Mouse (Mus musculus): ENCODE measurements around the gene Cdc5l. TPM values are rescaled to one million over a fixed set of nuclear protein-coding genes. Genes with fewer than 3 reads are reported as not detected.
"Not testable (repeated sequence)": the region's sequence is repeated elsewhere in the genome, so short reads cannot be mapped to it uniquely, and the experiment has no call there.

The Cdc5l gene
- polyA plus RNA-seq, 1 experiment from 2014 or later: 60.1 TPM

- Histone ChIP-seq H3K27me3 (ENCODE audit: control insufficient read depth, insufficient read depth, low read depth, low read length) (no peaks in the 10 kb centered on the region), H3K4me3 (ENCODE audit: low read length) (no peak overlapping the region), H3K4me1 (replicated peaks; ENCODE audit: control insufficient read depth, insufficient read depth, low read length) (no peaks in the 10 kb centered on the region), H3K9me3 (ENCODE audit: control insufficient read depth, low read length) (peaks cover 4% of the 10 kb centered on the region), H3K36me3 (ENCODE audit: control insufficient read depth, insufficient read depth, low read length) (no peaks in the 10 kb centered on the region), H3K9ac (ENCODE audit: low read length) (no peak overlapping the region), H3K4me2 (ENCODE audit: low read depth, low read length) (no peak overlapping the region), H3K27ac (ENCODE audit: low read length) (no peak overlapping the region)
- WGBS: 59% methylated on average over 2 of the region's 2 CpGs
- ATAC-seq (ENCODE audit: low read depth): no peak
These were observed 33.2 kb upstream of the Cdc5l start for GRCm38 (mm10) chr17:45466701-45467100.

DNA sequence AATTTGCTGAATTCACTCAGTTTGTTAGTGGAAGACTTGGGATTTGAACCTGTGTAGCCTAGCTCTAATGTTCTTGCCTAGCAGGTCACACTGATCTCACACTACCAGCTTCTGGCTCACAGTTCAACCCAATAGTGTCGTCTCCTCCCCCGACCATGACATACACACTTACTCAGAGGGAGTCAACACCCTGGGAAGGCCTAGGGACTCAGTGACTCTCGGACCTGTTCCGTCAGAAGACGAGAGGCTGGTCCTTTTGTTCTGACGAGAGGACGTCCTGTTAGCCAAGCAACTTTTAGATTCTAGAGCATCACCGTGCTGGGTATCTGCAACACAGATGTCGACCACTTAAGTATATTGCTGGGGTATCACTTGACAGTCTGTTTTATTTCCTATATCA, 30.7 kb upstream of the Cdc5l start:
- Histone ChIP-seq H3K36me3 (ENCODE audit: control insufficient read depth, insufficient read depth, low read length) (no peaks in the 10 kb centered on the region), H3K9ac (ENCODE audit: low read length) (no peak overlapping the region), H3K4me3 (ENCODE audit: low read length) (no peak overlapping the region), H3K27me3 (ENCODE audit: control insufficient read depth, insufficient read depth, low read depth, low read length) (no peaks in the 10 kb centered on the region), H3K27ac (ENCODE audit: low read length) (no peak overlapping the region), H3K4me2 (ENCODE audit: low read depth, low read length) (no peak overlapping the region), H3K9me3 (ENCODE audit: control insufficient read depth, low read length) (peaks cover 4% of the 10 kb centered on the region), H3K4me1 (replicated peaks; ENCODE audit: control insufficient read depth, insufficient read depth, low read length) (no peaks in the 10 kb centered on the region)
- 76% methylated on average over 9 of the region's 9 CpGs for WGBS
- ATAC-seq (ENCODE audit: low read depth): no peak

- 90% methylated on average over 4 of the region's 4 CpGs for WGBS
- Histone ChIP-seq H3K4me2 (ENCODE audit: low read depth, low read length) (no peak overlapping the region), H3K27me3 (ENCODE audit: control insufficient read depth, insufficient read depth, low read depth, low read length) (no peaks in the 10 kb centered on the region), H3K9me3 (ENCODE audit: control insufficient read depth, low read length) (peaks cover 4% of the 10 kb centered on the region), H3K36me3 (ENCODE audit: control insufficient read depth, insufficient read depth, low read length) (no peaks in the 10 kb centered on the region), H3K27ac (ENCODE audit: low read length) (no peak overlapping the region), H3K4me3 (ENCODE audit: low read length) (no peak overlapping the region), H3K4me1 (replicated peaks; ENCODE audit: control insufficient read depth, insufficient read depth, low read length) (no peaks in the 10 kb centered on the region), H3K9ac (ENCODE audit: low read length) (no peak overlapping the region)
- no peak for ATAC-seq (ENCODE audit: low read depth)
These were observed 29.0 kb upstream of the Cdc5l start for GRCm38 (mm10) chr17:45462506-45462905.

DNA sequence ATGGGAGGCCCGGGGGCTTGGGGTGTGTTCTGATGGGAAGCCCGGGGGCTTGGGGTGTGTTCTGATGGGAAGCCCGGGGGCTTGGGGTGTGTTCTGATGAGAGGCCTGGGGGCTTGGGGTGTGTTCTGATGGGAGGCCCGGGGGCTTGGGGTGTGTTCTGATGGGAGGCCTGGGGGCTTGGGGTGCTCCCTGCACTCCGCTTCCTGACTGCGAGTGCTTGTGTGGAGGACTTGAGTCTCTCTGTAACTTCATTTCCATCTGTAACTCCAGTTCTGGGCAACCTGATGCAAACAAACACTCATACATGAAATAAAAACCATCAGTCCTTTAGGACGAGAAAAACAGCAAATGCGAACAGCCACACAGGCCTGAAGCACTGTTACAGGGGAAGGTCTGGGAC, 25.5 kb upstream of the Cdc5l start:
- H3K27me3 ChIP-seq (ENCODE audit: control insufficient read depth, insufficient read depth, low read depth, low read length): no peaks in the 10 kb centered on the region
- H3K4me1 ChIP-seq (replicated peaks; ENCODE audit: control insufficient read depth, insufficient read depth, low read length): no peaks in the 10 kb centered on the region
- no peak overlapping the region for H3K9ac ChIP-seq (ENCODE audit: low read length)
- no peak overlapping the region for H3K4me3 ChIP-seq (ENCODE audit: low read length)
- H3K9me3 ChIP-seq (ENCODE audit: control insufficient read depth, low read length): no peaks in the 10 kb centered on the region
- H3K27ac ChIP-seq (ENCODE audit: low read length): no peak overlapping the region
- 76% methylated on average over 8 of the region's 8 CpGs for WGBS
- no peak for ATAC-seq (ENCODE audit: low read depth)
- H3K4me2 ChIP-seq (ENCODE audit: low read depth, low read length): no peak overlapping the region
- no peaks in the 10 kb centered on the region for H3K36me3 ChIP-seq (ENCODE audit: control insufficient read depth, insufficient read depth, low read length)

GRCm38 (mm10) chr17:45458516-45458915, 25.0 kb upstream of the Cdc5l start:
- no peaks in the 10 kb centered on the region for H3K4me1 ChIP-seq (replicated peaks; ENCODE audit: control insufficient read depth, insufficient read depth, low read length)
- no peaks in the 10 kb centered on the region for H3K36me3 ChIP-seq (ENCODE audit: control insufficient read depth, insufficient read depth, low read length)
- H3K9ac ChIP-seq (ENCODE audit: low read length): no peak overlapping the region
- no peaks in the 10 kb centered on the region for H3K9me3 ChIP-seq (ENCODE audit: control insufficient read depth, low read length)
- H3K27me3 ChIP-seq (ENCODE audit: control insufficient read depth, insufficient read depth, low read depth, low read length): no peaks in the 10 kb centered on the region
- no peak overlapping the region for H3K27ac ChIP-seq (ENCODE audit: low read length)
- no peak overlapping the region for H3K4me3 ChIP-seq (ENCODE audit: low read length)
- no peak for ATAC-seq (ENCODE audit: low read depth)
- WGBS: 83% methylated on average over 4 of the region's 4 CpGs
- H3K4me2 ChIP-seq (ENCODE audit: low read depth, low read length): no peak overlapping the region

DNA sequence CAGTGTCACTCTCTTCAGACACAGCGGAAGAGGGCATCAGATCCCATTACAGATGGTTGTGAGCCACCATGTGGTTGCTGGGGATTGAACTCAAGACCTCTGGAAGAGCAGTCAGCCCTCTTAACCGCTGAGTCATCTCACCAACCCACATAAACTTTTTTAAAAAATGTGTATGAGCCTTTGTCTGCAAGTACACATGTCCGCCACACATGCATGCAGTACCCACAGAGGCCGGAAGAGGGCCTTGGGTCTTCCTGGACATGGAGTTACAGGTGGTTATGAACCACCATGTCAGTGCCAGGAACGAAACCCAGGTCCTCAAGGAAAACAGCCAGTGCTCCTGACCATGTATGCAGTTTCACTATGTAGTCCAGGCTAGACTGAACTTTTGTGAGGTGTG, 23.9 kb upstream of the Cdc5l start:
- H3K4me3 ChIP-seq (ENCODE audit: low read length): no peak overlapping the region
- no peaks in the 10 kb centered on the region for H3K27me3 ChIP-seq (ENCODE audit: control insufficient read depth, insufficient read depth, low read depth, low read length)
- no peaks in the 10 kb centered on the region for H3K4me1 ChIP-seq (replicated peaks; ENCODE audit: control insufficient read depth, insufficient read depth, low read length)
- no peak for ATAC-seq (ENCODE audit: low read depth)
- H3K4me2 ChIP-seq (ENCODE audit: low read depth, low read length): no peak overlapping the region
- no peak overlapping the region for H3K27ac ChIP-seq (ENCODE audit: low read length)
- no peak overlapping the region for H3K9ac ChIP-seq (ENCODE audit: low read length)
- H3K36me3 ChIP-seq (ENCODE audit: control insufficient read depth, insufficient read depth, low read length): no peaks in the 10 kb centered on the region
- no peaks in the 10 kb centered on the region for H3K9me3 ChIP-seq (ENCODE audit: control insufficient read depth, low read length)
- 90% methylated on average over 5 of the region's 5 CpGs for WGBS

DNA sequence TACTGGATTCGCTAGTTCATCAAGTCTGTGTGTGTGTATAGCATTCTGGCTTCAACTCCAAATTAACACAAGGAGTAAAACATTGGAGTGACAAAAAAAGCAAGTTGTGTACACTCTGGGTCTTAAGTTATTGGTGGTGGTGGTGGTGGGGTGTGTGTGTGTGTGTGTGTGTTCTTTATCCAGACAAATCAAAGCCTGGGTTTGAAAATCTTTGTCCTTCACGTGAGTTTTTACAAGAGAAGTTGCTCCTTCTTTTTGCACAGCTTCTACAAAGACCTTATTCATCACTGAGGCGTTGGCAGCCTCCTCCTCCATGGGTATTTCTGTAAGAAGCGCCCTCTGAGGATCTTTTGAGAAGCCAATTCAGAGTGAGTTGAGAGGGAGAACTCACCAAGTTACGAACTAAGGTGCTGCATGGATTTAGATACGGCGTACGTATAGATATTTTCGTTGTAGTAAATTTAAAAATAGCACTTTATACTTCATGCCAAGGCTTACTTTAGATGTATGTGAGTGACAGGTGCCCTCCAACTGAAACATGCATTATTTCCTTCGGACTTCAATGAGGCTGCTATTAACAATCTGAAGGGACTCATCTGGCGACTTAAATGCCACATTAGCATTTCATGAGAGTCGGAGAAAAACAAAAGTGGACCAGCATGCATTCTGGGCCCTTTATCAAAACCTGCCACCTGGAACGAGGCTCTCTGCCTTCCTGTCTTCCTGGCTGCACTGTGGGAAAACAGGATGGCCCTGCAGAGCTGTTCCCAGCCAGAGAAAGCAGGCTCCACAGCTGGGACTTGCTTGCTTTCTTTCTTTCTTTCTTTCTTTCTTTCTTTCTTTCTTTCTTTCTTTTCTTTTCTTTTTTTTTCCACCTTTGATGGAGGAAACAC, 23.0 kb upstream of the Cdc5l start:
- Histone ChIP-seq H3K9me3 (ENCODE audit: control insufficient read depth, low read length) (no peaks in the 10 kb centered on the region), H3K4me1 (replicated peaks; ENCODE audit: control insufficient read depth, insufficient read depth, low read length) (no peaks in the 10 kb centered on the region), H3K27me3 (ENCODE audit: control insufficient read depth, insufficient read depth, low read depth, low read length) (no peaks in the 10 kb centered on the region), H3K9ac (ENCODE audit: low read length) (no peak overlapping the region), H3K4me3 (ENCODE audit: low read length) (no peak overlapping the region), H3K4me2 (ENCODE audit: low read depth, low read length) (no peak overlapping the region), H3K36me3 (ENCODE audit: control insufficient read depth, insufficient read depth, low read length) (no peaks in the 10 kb centered on the region), H3K27ac (ENCODE audit: low read length) (no peak overlapping the region)
- 57% methylated on average over 13 of the region's 13 CpGs for WGBS
- ATAC-seq (ENCODE audit: low read depth): no peak

DNA sequence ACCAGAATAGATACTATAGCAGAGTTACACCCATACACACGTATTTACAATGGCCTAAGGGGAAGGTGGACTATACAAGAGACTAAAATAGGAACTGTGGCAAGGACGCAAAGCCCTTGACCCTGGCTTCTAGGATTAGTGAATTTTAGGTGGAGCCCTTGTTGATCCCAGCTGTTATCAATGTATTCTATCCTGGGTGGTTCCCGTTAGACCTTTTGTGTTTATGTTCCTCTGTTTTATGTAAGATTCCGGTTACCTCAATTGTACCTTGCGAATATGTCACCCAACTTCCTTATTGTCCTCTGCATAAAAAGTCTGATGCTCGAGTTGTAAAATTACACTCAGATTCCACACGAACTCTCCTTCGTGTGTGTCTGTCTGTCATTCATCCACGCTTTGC, 22.2 kb upstream of the Cdc5l start:
- not testable (repeated sequence) for H3K27me3 ChIP-seq (ENCODE audit: control insufficient read depth, insufficient read depth, low read depth, low read length); H3K4me1 ChIP-seq (replicated peaks; ENCODE audit: control insufficient read depth, insufficient read depth, low read length); H3K9me3 ChIP-seq (ENCODE audit: control insufficient read depth, low read length); H3K4me3 ChIP-seq (ENCODE audit: low read length); ATAC-seq (ENCODE audit: low read depth); H3K27ac ChIP-seq (ENCODE audit: low read length); H3K9ac ChIP-seq (ENCODE audit: low read length); H3K36me3 ChIP-seq (ENCODE audit: control insufficient read depth, insufficient read depth, low read length); H3K4me2 ChIP-seq (ENCODE audit: low read depth, low read length)
- WGBS: 86% methylated on average over 8 of the region's 9 CpGs

DNA sequence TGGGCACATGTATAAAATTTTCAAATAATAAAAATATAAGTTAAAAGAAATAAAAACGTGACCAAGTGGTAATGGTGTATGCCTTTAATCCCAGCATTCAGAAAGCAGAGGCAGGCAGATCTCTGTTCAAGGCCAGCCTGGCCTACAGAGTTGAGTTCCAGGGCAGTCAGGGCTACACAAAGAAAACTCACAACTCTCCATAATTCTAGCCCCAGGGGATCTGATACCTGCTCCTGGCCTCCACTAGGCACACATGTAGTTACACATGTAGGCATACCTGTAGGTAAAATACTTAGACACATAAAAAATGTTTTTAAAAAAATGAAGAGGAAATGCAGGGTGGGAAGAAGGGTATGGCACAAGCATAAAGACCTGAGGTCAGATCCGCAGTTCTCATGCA, 21.3 kb upstream of the Cdc5l start:
- ATAC-seq (ENCODE audit: low read depth): no peak
- H3K4me1 ChIP-seq (replicated peaks; ENCODE audit: control insufficient read depth, insufficient read depth, low read length): no peaks in the 10 kb centered on the region
- H3K4me3 ChIP-seq (ENCODE audit: low read length): no peak overlapping the region
- no peak overlapping the region for H3K27ac ChIP-seq (ENCODE audit: low read length)
- H3K36me3 ChIP-seq (ENCODE audit: control insufficient read depth, insufficient read depth, low read length): no peaks in the 10 kb centered on the region
- H3K27me3 ChIP-seq (ENCODE audit: control insufficient read depth, insufficient read depth, low read depth, low read length): no peaks in the 10 kb centered on the region
- no peak overlapping the region for H3K9ac ChIP-seq (ENCODE audit: low read length)
- WGBS: 85% methylated on average over 2 of the region's 2 CpGs
- no peak overlapping the region for H3K4me2 ChIP-seq (ENCODE audit: low read depth, low read length)
- no peaks in the 10 kb centered on the region for H3K9me3 ChIP-seq (ENCODE audit: control insufficient read depth, low read length)

Measured in lung, embryonic 16.5 days (tissue).